Mouse (Mus musculus) lung, postnatal 0 days (tissue): Measurements from ENCODE around the gene Atg10.

Source experiments
- CTCF ChIP-seq: IDR thresholded peaks from 2 replicates; pipeline ENCODE4 v1.5.1; 2016; ENCODE audit warnings: antibody characterized with exemption, mild to moderate bottlenecking
- EP300 ChIP-seq: IDR thresholded peaks from 2 replicates; pipeline ENCODE4 v1.6.1; 2016; ENCODE audit warnings: antibody characterized with exemption, mild to moderate bottlenecking, control low read depth

DNA sequence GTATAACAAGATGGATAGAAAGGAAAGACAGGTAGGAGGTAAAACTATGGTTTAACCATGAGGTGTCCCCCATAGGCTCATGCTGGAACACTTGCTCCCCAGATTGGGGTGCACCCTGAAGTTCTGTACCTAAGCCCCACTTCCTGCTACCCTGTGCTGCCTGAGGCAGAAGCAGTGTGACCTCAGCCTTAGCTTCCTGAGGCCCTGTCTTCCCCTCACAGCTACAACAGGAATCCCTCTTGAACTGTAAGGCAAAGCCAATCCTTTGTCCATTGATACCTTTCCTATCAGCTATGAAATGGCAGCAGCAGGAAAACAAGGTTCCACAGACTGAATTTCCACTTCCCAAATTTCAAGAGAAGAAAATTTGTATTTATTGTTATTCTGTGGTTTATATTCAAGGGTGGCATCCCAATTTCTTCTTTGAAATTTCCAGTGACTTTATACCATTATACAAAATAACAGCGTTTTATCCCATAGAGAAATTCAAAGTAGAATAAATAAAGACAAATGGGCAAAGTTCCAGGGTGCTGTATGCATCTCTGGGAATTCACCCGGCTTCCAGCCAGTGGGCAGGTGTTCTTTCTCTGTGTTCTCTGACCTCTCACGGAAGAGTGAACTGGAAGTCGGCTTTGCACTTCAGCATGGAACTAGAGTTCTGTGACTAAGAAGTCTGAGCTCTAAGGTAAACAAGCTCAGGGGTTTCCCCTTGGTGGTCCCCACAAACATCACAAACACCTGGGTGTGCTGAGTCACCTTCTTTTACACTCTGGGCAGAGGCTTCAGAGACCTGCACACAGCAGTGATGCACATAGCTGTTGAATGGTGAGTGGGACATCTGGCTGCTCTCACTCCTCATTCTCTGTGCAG is 132.7 kb downstream of the Atg10 start:
- TF ChIP-seq CTCF (no peak), EP300 (no peak)
